Mouse (Mus musculus) left cerebral cortex, postnatal 14 days (tissue): ENCODE results near the gene Mfsd11. TPM values are rescaled to one million over a fixed set of nuclear protein-coding genes. Genes with fewer than 3 reads are reported as not detected.

Experiments used
- DNase-seq, 2 experiments: peaks; one replicate each; pipeline ENCODE4 v3.0.0; 2021 to 2022; ENCODE audit warnings: low spot score in 2 of 2, mixed read lengths in 1 of 2
- intact Hi-C: fragments of 180-260 bp; cut with DNase I; formaldehyde crosslinking; loops from one replicate; pipeline ENCODE4 v1.15.1; 2025
- total RNA-seq, 2 experiments: library from RNA; stranded (reverse); gene quantifications; 2 replicates each; pipeline ENCODE4 v1.2.3; 2021

Mfsd11 gene
- total RNA-seq, 2 experiments from 2014 or later: 36.9 to 45.9 TPM

DNA sequence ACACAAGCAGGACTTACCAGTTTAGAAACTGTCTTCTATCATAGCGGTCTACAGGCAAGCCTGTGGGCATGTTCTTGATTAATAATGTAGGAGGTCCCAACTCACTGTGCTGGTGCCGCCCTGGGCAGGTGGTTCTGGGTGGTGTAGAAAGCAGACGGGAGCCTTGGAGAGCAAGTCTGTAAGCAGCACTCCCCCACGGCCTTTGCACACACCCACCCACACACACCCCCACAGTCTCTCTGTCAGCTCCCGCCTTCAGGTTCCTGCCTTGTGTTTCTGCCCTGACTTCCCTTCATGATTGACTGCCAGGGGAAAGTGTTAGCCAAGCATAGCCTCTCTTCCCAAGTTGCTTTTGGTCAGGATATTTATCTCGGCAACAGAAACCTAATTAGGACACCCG lies 65.1 kb downstream of the Mfsd11 start:
- intact Hi-C loops: loop anchor here (5.0 to 10.0 kb wide), 3 partner anchors 100 to 257 kb away; no protein-coding TSS in a partner anchor

DNA sequence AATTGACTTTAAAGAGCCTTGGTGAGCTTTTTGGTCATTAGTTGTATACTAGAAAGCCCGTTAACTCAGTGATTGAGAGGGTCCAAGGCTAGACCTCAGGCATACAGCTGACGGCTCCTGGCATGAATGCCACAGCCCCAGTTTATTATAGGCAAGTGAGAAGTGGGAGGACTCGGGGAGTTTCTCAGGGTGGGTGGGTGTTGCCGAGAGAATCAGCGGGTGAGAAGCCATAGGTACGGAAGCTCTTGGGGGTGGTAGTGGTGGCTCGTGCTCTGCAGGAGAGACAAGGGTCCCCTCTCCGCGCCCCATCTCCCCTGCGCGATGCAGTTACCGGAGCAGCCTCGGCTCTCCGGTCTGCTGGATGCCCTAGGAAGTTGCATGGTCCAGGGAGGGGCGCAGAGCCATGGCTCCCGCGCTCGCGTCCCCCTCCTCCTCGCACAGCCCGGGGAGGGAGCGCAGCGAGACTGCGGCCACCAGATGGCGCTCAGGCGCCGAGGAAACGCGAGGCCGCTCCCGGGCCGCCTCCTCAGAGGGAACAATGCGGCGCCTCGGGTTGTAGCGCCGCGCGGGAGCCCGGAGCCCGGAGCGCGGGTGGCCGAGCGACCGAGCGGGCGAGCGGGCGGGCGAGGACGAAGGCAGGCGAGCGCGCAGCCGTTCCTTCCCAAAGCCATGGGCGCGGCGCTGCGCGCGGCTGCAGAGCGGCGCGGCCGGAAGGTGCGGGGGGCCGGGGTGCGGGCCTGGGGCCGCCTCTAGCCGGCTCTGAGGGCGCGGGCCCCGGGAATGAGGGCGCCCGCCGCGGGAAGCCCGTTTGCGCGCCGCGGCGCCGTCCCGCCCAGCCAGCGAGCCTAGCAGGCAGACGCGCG lies 66.3 kb downstream of the Mfsd11 start, which contains the start of gene Mgat5b:
TSS of gene Mgat5b (plus strand) at position 541 of the 863 bp plus-strand sequence.
- peak; percentile 85 to 93 for DNase-seq
- intact Hi-C loops: loop anchor here (2.0 to 10.0 kb wide), 5 partner anchors 76 to 256 kb away; no protein-coding TSS in a partner anchor

More for the DNA sequence above, 65.1 kb downstream of the Mfsd11 start:
- no peak for DNase-seq

DNA sequence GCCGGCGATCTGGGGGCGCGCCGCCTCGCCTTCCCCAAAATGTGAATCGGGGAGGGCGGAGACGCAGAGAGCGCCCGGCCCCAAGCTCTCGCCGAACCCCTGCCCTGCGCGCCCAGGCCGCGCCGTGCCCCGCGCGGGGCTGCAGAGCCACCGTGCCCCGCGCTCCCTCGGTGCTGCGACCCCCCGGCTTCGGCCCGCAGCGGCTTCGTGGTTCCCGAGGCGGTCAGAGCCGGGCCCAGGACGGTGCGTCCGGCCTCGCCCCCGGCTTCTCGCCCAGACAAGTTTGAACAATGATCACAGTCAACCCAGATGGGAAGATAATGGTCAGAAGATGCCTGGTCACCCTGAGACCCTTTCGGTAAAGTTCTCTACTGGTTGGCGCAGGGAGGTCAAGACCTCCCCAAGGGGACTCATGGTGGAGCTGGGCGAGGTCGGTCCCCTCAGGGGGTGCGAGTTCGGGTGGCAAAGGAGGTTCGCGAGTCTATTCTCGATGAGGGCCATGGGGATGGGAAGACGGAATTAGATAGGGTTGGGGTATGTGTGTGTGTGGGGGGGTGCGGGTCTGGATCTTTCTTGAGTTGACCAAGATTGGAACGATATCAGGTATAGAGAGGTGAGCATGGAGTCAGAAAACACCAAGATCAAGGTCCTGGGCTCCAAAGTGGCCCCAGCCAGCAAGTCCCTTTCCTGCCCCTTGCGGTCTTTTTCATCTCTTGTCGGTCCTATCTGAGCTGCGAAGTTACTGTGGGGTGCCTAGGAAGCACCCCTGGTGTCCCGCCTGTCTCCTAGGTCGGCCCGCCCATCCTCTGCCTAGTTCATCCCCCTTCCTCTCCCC lies 67.2 kb downstream of the Mfsd11 start:
- intact Hi-C loops: loop anchor here (2.0 to 10.0 kb wide), 5 partner anchors 75 to 255 kb away; no protein-coding TSS in a partner anchor
- no peak for DNase-seq

DNA sequence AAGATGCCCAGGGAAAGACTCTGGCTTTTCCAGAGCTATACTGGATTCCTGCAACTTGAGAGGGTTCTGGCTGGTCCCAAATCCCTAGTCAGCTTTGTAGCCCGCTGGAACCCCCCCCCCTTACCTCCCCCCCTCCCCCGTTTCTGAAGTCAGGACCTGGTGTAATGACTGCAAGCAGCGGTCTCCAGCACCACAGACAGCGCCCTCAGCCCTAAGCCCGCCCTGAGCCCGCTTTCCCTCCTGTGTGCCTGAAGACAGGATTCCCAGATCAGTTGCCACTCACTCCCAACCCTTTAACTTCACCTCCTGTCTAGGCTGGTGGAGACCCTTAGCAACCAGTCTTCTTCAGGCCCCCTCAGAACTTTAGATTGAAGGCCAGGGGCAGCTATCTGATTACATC lies 68.5 kb downstream of the Mfsd11 start:
- DNase-seq: no peak
- intact Hi-C loops: no loop called here

DNA sequence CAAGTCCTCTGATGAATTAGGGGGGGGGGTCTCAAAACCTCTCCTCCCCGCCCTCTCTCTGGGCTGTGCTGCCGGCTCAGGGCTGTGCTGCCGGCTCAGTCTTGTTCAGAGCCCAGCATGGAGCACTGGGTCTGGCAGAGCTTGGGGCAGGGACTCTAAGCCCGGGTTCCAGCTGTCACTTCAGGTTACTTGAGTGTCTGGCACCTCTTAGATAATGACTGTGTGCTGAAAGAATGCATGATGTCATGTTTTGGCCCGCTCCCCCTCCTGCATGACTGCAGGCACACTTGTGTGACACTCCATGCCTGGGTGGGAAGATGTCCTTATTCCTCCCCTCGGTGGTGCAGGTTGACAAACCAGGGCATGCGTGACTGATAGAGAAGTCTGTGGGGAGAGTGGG lies 69.8 kb downstream of the Mfsd11 start:
- DNase-seq: peak in 1 of 2 experiments; percentile 67
- intact Hi-C loops: no loop called here

Other genes with a start within 250 kb of the Mfsd11 start
- 1 to 10 TPM; 1.5 to 1.9 TPM for gene Rhbdf2, start 225.4 kb upstream of the Mfsd11 start, total RNA-seq
- 1 to 10 TPM; 2.8 to 3.0 TPM for gene Prcd, start 198.9 kb upstream of the Mfsd11 start, total RNA-seq
- 10 to 100 TPM; 26.7 to 34.7 TPM for gene Cygb, start 198.1 kb upstream of the Mfsd11 start, total RNA-seq
- gene St6galnac1, start 76.9 kb upstream of the Mfsd11 start, total RNA-seq: not detected
- gene Mxra7, start 24.4 kb upstream of the Mfsd11 start, total RNA-seq: 10 to 100 TPM; 14.9 to 15.9 TPM
- 10 to 100 TPM; 25.8 to 28.4 TPM for gene Mettl23, start 9.2 kb upstream of the Mfsd11 start, total RNA-seq
- gene Jmjd6, start 9.0 kb upstream of the Mfsd11 start, total RNA-seq: 10 to 100 TPM; 25.4 to 30.2 TPM
- 100 to 1,000 TPM; 161 to 168 TPM for gene Srsf2, start 654 bp downstream of the Mfsd11 start, total RNA-seq
- gene Mgat5b, start 66.4 kb downstream of the Mfsd11 start, total RNA-seq: 10 to 100 TPM; 80.0 to 86.1 TPM